Mouse (Mus musculus): Measurements from ENCODE around the gene Dedd2. TPM values are rescaled to one million over a fixed set of nuclear protein-coding genes. Genes with fewer than 3 reads are reported as not detected.
A peak's percentile ranks its signal among the peaks of the same experiment; 100 is the strongest.

Gene Dedd2
- total RNA-seq, 1 experiment from 2014 or later: 75.0 TPM

- no peak for ATAC-seq (replicated peaks; ENCODE audit: insufficient number of reproducible peaks, low FRiP score, low TSS enrichment, poor library complexity, severe bottlenecking)
Measured at GRCm38 (mm10) chr7:25222275-25222967, 2.0 kb upstream of the Dedd2 start.

GRCm38 (mm10) chr7:25221102-25221883, 878 bp upstream of the Dedd2 start, which contains the start of gene Zfp526:
TSS of gene Zfp526 (plus strand) at chr7:25221425.
- ATAC-seq (replicated peaks; ENCODE audit: insufficient number of reproducible peaks, low FRiP score, low TSS enrichment, poor library complexity, severe bottlenecking): peak; percentile 68

GRCm38 (mm10) chr7:25219756-25220456, 509 bp downstream of the Dedd2 start:
- ATAC-seq (replicated peaks; ENCODE audit: insufficient number of reproducible peaks, low FRiP score, low TSS enrichment, poor library complexity, severe bottlenecking): peak; percentile 77

GRCm38 (mm10) chr7:25219416-25219750, 1.0 kb downstream of the Dedd2 start:
- no peak for ATAC-seq (replicated peaks; ENCODE audit: insufficient number of reproducible peaks, low FRiP score, low TSS enrichment, poor library complexity, severe bottlenecking)

- ATAC-seq (replicated peaks; ENCODE audit: insufficient number of reproducible peaks, low FRiP score, low TSS enrichment, poor library complexity, severe bottlenecking): no peak
Measured at GRCm38 (mm10) chr7:25218705-25219415, 1.6 kb downstream of the Dedd2 start.

- ATAC-seq (replicated peaks; ENCODE audit: insufficient number of reproducible peaks, low FRiP score, low TSS enrichment, poor library complexity, severe bottlenecking): peak; percentile 44
Measured at GRCm38 (mm10) chr7:25217653-25218395, 2.6 kb downstream of the Dedd2 start.

GRCm38 (mm10) chr7:25214172-25214571, 6.2 kb downstream of the Dedd2 start:
- ATAC-seq (replicated peaks; ENCODE audit: insufficient number of reproducible peaks, low FRiP score, low TSS enrichment, poor library complexity, severe bottlenecking): no peak

GRCm38 (mm10) chr7:25213099-25213498, 7.3 kb downstream of the Dedd2 start:
- 0 out of 2 replicates have a peak, but pooled peaks have one; percentile 33 for ATAC-seq (replicated peaks; ENCODE audit: insufficient number of reproducible peaks, low FRiP score, low TSS enrichment, poor library complexity, severe bottlenecking)

- no peak for ATAC-seq (replicated peaks; ENCODE audit: insufficient number of reproducible peaks, low FRiP score, low TSS enrichment, poor library complexity, severe bottlenecking)
Measured at GRCm38 (mm10) chr7:25210482-25210881, 9.9 kb downstream of the Dedd2 start.

- no peak for ATAC-seq (replicated peaks; ENCODE audit: insufficient number of reproducible peaks, low FRiP score, low TSS enrichment, poor library complexity, severe bottlenecking)
Measured at GRCm38 (mm10) chr7:25209161-25209622, 11.2 kb downstream of the Dedd2 start.

GRCm38 (mm10) chr7:25206094-25206830, 14.2 kb downstream of the Dedd2 start:
- ATAC-seq (replicated peaks; ENCODE audit: insufficient number of reproducible peaks, low FRiP score, low TSS enrichment, poor library complexity, severe bottlenecking): no peak

GRCm38 (mm10) chr7:25205355-25206093, 14.9 kb downstream of the Dedd2 start:
- peak; percentile 73 for ATAC-seq (replicated peaks; ENCODE audit: insufficient number of reproducible peaks, low FRiP score, low TSS enrichment, poor library complexity, severe bottlenecking)

GRCm38 (mm10) chr7:25203624-25204023, 16.8 kb downstream of the Dedd2 start:
- ATAC-seq (replicated peaks; ENCODE audit: insufficient number of reproducible peaks, low FRiP score, low TSS enrichment, poor library complexity, severe bottlenecking): no peak

- ATAC-seq (replicated peaks; ENCODE audit: insufficient number of reproducible peaks, low FRiP score, low TSS enrichment, poor library complexity, severe bottlenecking): peak; percentile 45
Measured at GRCm38 (mm10) chr7:25197384-25198018, 22.9 kb downstream of the Dedd2 start.

- no peak for ATAC-seq (replicated peaks; ENCODE audit: insufficient number of reproducible peaks, low FRiP score, low TSS enrichment, poor library complexity, severe bottlenecking)
Measured at GRCm38 (mm10) chr7:25196107-25196506, 24.3 kb downstream of the Dedd2 start.

- ATAC-seq (replicated peaks; ENCODE audit: insufficient number of reproducible peaks, low FRiP score, low TSS enrichment, poor library complexity, severe bottlenecking): no peak
Measured at GRCm38 (mm10) chr7:25195148-25195547, 25.3 kb downstream of the Dedd2 start.
